Mouse (Mus musculus) forebrain, embryonic 10.5 days (tissue): ENCODE measurements around the gene Ddx43. TPM values are rescaled to one million over a fixed set of nuclear protein-coding genes. Genes with fewer than 3 reads are reported as not detected.

Source experiments
- DNase-seq: peaks from one replicate; pipeline ENCODE4 v3.0.0-alpha.2; 2017; ENCODE audit warnings: low spot score; ENCODE audit errors: extremely low spot score
- H3K27ac ChIP-seq: fragments of 300-500 bp; sonication (generic); 2 replicates; pipeline ENCODE4 v1.5.1; 2016; ENCODE audit warnings: mild to moderate bottlenecking
- H3K27me3 ChIP-seq: fragments of 300-500 bp; sonication (generic); 2 replicates; pipeline ENCODE4 v1.6.1; 2016; ENCODE audit warnings: mild to moderate bottlenecking; ENCODE audit not compliant: poor library complexity, severe bottlenecking
- H3K36me3 ChIP-seq: fragments of 300-500 bp; sonication (generic); replicated peaks from 2 replicates; pipeline ENCODE4 v1.6.1; 2016; ENCODE audit warnings: mild to moderate bottlenecking, moderate library complexity
- H3K4me1 ChIP-seq: fragments of 300-500 bp; sonication (generic); 2 replicates; pipeline ENCODE4 v1.6.1; 2016
- H3K4me3 ChIP-seq: fragments of 300-500 bp; sonication (generic); 2 replicates; pipeline ENCODE4 v1.5.1; 2016; ENCODE audit warnings: mild to moderate bottlenecking, moderate library complexity
- H3K9me3 ChIP-seq: fragments of 300-500 bp; sonication (generic); 2 replicates; pipeline ENCODE4 v1.6.1; 2016; ENCODE audit warnings: mild to moderate bottlenecking, moderate library complexity
- WGBS: fragments of 180-500 bp; shearing (Covaris S2); methylation state at CpG from one replicate; pipeline ENCODE4 v1.1.7; 2016; 5-methylcytosine and 5-hydroxymethylcytosine counted together
- polyA plus RNA-seq: library from polyadenylated mRNA; unstranded; fragments of >200 nt; fragmentation: Nextera tagmentation; extraction: Ambion mirVana; gene quantifications from 2 replicates; pipeline ENCODE4 v1.2.1, GENCODE M21; 2016

The Ddx43 gene
- polyA plus RNA-seq, 1 experiment from 2014 or later, result 0.24 TPM

- no peak overlapping the region for H3K27ac ChIP-seq
- H3K9me3 ChIP-seq, result no peaks in the 10 kb centered on the region
- H3K36me3 ChIP-seq, result peaks cover 94% of the 10 kb centered on the region
- no peak overlapping the region for H3K4me3 ChIP-seq
- no peaks in the 10 kb centered on the region for H3K27me3 ChIP-seq
- no peak for DNase-seq
- WGBS, result 96% methylated on average over 4 of the region's 4 CpGs
- no peaks in the 10 kb centered on the region for H3K4me1 ChIP-seq
Observed at GRCm38 (mm10) chr9:78463337-78463736, 67.8 kb downstream of the Ddx43 start.

DNA sequence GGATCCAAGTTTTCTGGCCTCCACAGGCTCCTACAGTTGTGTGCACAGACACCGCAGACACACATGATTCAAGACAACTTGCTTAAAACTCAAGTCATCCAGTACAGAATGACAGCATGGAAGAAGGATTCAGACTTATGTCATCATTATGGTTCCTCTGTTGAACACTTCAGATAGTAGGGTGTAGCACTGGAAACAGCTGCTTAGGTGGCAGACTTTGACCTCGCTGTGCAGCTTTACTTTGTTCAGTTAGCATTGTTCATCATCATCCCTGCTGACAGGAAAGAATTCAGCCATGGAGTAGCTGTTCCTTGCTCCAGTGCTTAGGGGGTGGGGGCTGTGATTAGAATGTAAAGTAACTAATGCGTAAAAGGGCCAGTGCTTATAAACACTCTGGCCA is 70.1 kb downstream of the Ddx43 start:
- H3K27me3 ChIP-seq, result no peaks in the 10 kb centered on the region
- WGBS, result 94% methylated on average over 3 of the region's 3 CpGs
- peaks cover 97% of the 10 kb centered on the region for H3K36me3 ChIP-seq
- H3K4me1 ChIP-seq, result no peaks in the 10 kb centered on the region
- DNase-seq, result no peak
- no peaks in the 10 kb centered on the region for H3K9me3 ChIP-seq
- H3K27ac ChIP-seq, result no peak overlapping the region
- no peak overlapping the region for H3K4me3 ChIP-seq

Other genes starting within 250 kb of the Ddx43 start
- 103 and 112 TPM in 2 replicates for gene Gsta4, start 213.0 kb upstream of the Ddx43 start, polyA plus RNA-seq
- gene Gsta1, start 165.1 kb upstream of the Ddx43 start, polyA plus RNA-seq, result not detected in 2 replicates
- gene Gm3776, start 138.6 kb upstream of the Ddx43 start, polyA plus RNA-seq, result not detected in 2 replicates
- gene Gm10639, start 105.9 kb upstream of the Ddx43 start, polyA plus RNA-seq, result not detected in 2 replicates
- not detected in 2 replicates for gene Omt2a, start 81.0 kb upstream of the Ddx43 start, polyA plus RNA-seq
- gene Omt2b, start 68.2 kb upstream of the Ddx43 start, polyA plus RNA-seq, result not detected in 2 replicates
- not detected in 2 replicates for gene Gsta2, start 40.0 kb upstream of the Ddx43 start, polyA plus RNA-seq
- gene Dppa5a, start 27.6 kb upstream of the Ddx43 start, polyA plus RNA-seq, result 0.36 TPM in 1 of 2 replicates, not detected in the other
- gene Ooep, start 17.1 kb upstream of the Ddx43 start, polyA plus RNA-seq, result 2.3 and 3.2 TPM in 2 replicates
- gene Cgas, start 47.5 kb downstream of the Ddx43 start, polyA plus RNA-seq, result 0.27 and 0.32 TPM in 2 replicates
- gene Mto1, start 52.4 kb downstream of the Ddx43 start, polyA plus RNA-seq, result 23.5 and 26.1 TPM in 2 replicates
- 0.58 and 0.88 TPM in 2 replicates for gene Gm17324, start 53.0 kb downstream of the Ddx43 start, polyA plus RNA-seq
- gene Eef1a1, start 93.4 kb downstream of the Ddx43 start, polyA plus RNA-seq, result 3,994 and 4,016 TPM in 2 replicates
- gene Slc17a5, start 192.3 kb downstream of the Ddx43 start, polyA plus RNA-seq, result 10.2 and 10.5 TPM in 2 replicates
- gene Cd109, start 219.8 kb downstream of the Ddx43 start, polyA plus RNA-seq, result 4.0 and 4.5 TPM in 2 replicates